Mouse (Mus musculus) kidney, embryonic 14.5 days (tissue): Measurements from ENCODE around the gene Catsper2. TPM values are rescaled to one million over a fixed set of nuclear protein-coding genes. Genes with fewer than 3 reads are reported as not detected.

Experiments used
- ATAC-seq: fragments of 200-750 bp; cut with Nextera tagmentation; 2 replicates; pipeline ENCODE4 v1.8.0; 2017; ENCODE audit warnings: moderate number of reproducible peaks, mild to moderate bottlenecking, moderate TSS enrichment, moderate library complexity; ENCODE audit not compliant: low FRiP score, low TSS enrichment
- H3K27ac ChIP-seq: fragments of 300-500 bp; sonication (generic); 2 replicates; pipeline ENCODE4 v1.5.1; 2014; ENCODE audit warnings: low read depth, mild to moderate bottlenecking, low read length, moderate library complexity, mixed read lengths
- H3K27me3 ChIP-seq: fragments of 300-500 bp; sonication (generic); 2 replicates; pipeline ENCODE4 v1.6.1; 2014; ENCODE audit warnings: mild to moderate bottlenecking, low read length; ENCODE audit not compliant: control insufficient read depth, insufficient read depth
- H3K36me3 ChIP-seq: fragments of 300-500 bp; sonication (generic); 2 replicates; pipeline ENCODE4 v1.6.1; 2014; ENCODE audit warnings: low read length, mixed read lengths; ENCODE audit not compliant: control insufficient read depth, insufficient read depth
- H3K4me1 ChIP-seq: fragments of 300-500 bp; sonication (generic); 2 replicates; pipeline ENCODE4 v1.6.1; 2014; ENCODE audit warnings: low read length, mixed read lengths; ENCODE audit not compliant: control insufficient read depth, insufficient read depth
- H3K4me2 ChIP-seq: fragments of 300-500 bp; sonication (generic); replicated peaks from 2 replicates; pipeline ENCODE4 v1.6.1; 2014; ENCODE audit warnings: low read depth, mild to moderate bottlenecking, low read length
- H3K4me3 ChIP-seq: fragments of 300-500 bp; sonication (generic); 2 replicates; pipeline ENCODE4 v1.5.1; 2014; ENCODE audit warnings: mild to moderate bottlenecking, low read length
- H3K9ac ChIP-seq: fragments of 300-500 bp; sonication (generic); 2 replicates; pipeline ENCODE4 v1.6.1; 2014; ENCODE audit warnings: low read depth, mild to moderate bottlenecking, low read length, moderate library complexity
- H3K9me3 ChIP-seq: fragments of 300-500 bp; sonication (generic); 2 replicates; pipeline ENCODE4 v1.6.1; 2016; ENCODE audit warnings: low read length; ENCODE audit not compliant: control insufficient read depth
- WGBS: fragments of 180-500 bp; shearing (Covaris S2); extraction: QIAGEN DNeasy Blood & Tissue Kit; methylation state at CpG from one replicate; pipeline ENCODE4 v1.1.7; 2014; 5-methylcytosine and 5-hydroxymethylcytosine counted together
- polyA plus RNA-seq: library from polyadenylated mRNA; unstranded; fragments of >200 nt; fragmentation: Nextera tagmentation; extraction: Ambion mirVana; gene quantifications from 2 replicates; pipeline ENCODE4 v1.2.1, GENCODE M21; 2014

The Catsper2 gene
- polyA plus RNA-seq, 1 experiment from 2014 or later: 2.2 TPM

DNA sequence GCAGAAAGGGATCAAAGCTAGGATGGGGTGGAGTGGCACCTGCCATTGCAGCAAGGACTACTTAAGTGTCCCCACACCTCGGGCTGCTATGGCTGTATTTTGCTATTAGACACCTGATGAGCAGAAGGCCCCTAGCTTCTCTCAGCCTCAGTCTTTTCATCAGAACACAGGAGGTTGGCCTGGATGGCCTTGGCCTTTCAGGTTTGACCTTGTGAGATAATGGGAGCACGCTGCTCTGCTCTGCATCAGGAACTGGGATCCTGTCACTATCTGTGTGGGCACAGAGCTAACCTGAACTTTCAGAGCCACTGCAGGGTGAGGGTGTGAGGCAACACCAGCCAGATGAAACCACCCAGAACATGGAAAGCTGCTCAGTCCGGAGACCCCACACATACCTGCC lies 41.3 kb downstream of the Catsper2 start:
- H3K9me3 ChIP-seq: no peaks in the 10 kb centered on the region
- H3K4me3 ChIP-seq: no peak overlapping the region
- no peaks in the 10 kb centered on the region for H3K4me1 ChIP-seq
- H3K27ac ChIP-seq: no peak overlapping the region
- H3K27me3 ChIP-seq: no peaks in the 10 kb centered on the region
- ATAC-seq: no peak
- H3K9ac ChIP-seq: no peak overlapping the region
- H3K4me2 ChIP-seq: no peak overlapping the region
- H3K36me3 ChIP-seq: no peaks in the 10 kb centered on the region
- 79% methylated on average over 3 of the region's 3 CpGs for WGBS

DNA sequence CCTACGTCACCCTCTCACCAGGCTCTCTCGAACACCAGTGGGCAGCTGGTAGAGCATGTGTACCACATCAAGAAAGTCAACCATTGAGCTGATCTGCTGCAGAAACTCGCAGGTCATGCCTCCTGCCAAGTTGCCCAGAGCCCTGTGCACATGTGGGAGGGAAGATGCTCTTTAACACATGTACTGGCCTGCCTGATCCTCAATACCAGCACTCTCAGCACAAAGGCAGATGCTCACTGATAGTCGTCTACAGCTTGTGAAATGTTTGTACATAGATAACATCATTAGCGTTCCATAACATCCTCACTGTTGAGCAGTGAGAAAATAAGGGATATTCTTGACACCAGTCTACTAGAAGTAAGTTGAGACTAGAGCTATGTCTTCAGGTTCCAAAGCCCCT lies 42.7 kb downstream of the Catsper2 start:
- no peak overlapping the region for H3K4me3 ChIP-seq
- 82% methylated on average over 5 of the region's 5 CpGs for WGBS
- ATAC-seq: no peak

DNA sequence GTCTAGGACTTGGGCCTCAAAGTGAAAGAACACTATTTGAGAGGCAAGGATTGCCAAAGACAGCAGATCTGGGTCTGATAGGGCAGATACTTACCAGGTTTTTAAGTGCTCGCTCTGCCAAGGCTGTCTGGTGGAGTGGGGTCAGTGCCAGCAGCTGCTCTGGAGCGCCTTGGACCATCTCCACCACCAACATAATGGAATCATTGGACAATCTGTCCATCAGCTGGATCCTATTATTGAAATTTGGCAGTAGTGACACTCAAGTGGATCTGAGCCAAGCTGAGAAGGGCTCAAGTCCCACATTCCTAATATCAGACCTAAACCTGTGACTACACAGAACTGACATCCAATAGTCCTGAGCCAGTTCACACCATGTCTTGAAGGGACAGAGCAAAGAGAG lies 44.8 kb downstream of the Catsper2 start:
- H3K4me2 ChIP-seq: no peak overlapping the region
- H3K36me3 ChIP-seq: no peaks in the 10 kb centered on the region
- H3K9ac ChIP-seq: no peak overlapping the region
- H3K4me1 ChIP-seq: no peaks in the 10 kb centered on the region
- ATAC-seq: no peak
- no peaks in the 10 kb centered on the region for H3K27me3 ChIP-seq
- H3K9me3 ChIP-seq: no peaks in the 10 kb centered on the region
- WGBS: 90% methylated on average over 2 of the region's 2 CpGs
- H3K27ac ChIP-seq: no peak overlapping the region
- H3K4me3 ChIP-seq: no peak overlapping the region

More for the DNA sequence above, 42.7 kb downstream of the Catsper2 start:
- Histone ChIP-seq H3K36me3 (no peaks in the 10 kb centered on the region), H3K9ac (no peak overlapping the region), H3K4me1 (no peaks in the 10 kb centered on the region), H3K27me3 (no peaks in the 10 kb centered on the region), H3K27ac (no peak overlapping the region), H3K9me3 (no peaks in the 10 kb centered on the region), H3K4me2 (no peak overlapping the region)

DNA sequence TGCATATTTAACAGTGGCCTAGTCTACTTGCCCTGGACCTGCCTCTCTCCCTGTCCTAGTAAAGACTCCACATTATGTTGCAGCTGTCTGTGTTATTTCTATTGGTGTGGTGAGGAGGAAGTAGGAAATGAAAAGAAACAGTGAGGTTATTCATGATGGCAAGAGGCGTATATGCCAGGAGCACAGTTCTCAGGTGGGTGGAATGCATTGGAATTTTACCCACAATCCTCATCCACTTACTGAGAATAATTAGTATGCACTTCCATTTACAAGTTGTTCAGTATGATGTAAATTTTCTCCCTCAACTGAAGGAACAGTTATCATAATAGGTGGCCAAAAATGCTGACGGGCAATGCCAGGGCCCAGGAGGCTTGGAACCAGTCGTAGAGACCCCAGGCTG lies 49.9 kb downstream of the Catsper2 start:
- H3K4me1 ChIP-seq: no peaks in the 10 kb centered on the region
- WGBS: 73% methylated on average over 3 of the region's 3 CpGs
- no peak overlapping the region for H3K4me2 ChIP-seq
- H3K9me3 ChIP-seq: no peaks in the 10 kb centered on the region
- H3K4me3 ChIP-seq: no peak overlapping the region
- H3K9ac ChIP-seq: no peak overlapping the region
- H3K36me3 ChIP-seq: no peaks in the 10 kb centered on the region
- H3K27me3 ChIP-seq: no peaks in the 10 kb centered on the region; the same call in none of the 2 replicates
- H3K27ac ChIP-seq: no peak overlapping the region
- ATAC-seq: no peak

DNA sequence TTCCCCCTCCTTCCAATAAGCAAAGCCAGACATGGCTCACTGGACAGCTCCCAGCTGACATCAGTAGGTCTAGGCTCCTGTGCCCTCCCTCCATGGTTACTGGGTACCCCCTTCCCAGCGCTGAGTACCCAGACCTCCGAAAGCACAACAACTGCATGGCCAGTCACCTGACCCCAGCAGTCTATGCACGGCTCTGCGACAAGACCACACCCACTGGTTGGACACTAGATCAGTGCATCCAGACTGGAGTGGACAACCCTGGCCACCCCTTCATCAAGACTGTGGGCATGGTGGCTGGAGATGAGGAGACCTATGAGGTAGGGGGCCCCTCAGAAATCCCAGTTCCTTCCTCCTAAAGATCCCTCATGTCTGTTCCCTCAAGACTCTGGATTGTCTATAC lies 54.1 kb downstream of the Catsper2 start:
- Histone ChIP-seq H3K27me3 (no peaks in the 10 kb centered on the region; the same call in none of the 2 replicates), H3K4me3 (no peak overlapping the region), H3K9ac (no peak overlapping the region), H3K9me3 (no peaks in the 10 kb centered on the region), H3K36me3 (no peaks in the 10 kb centered on the region), H3K4me2 (no peak overlapping the region), H3K27ac (no peak overlapping the region), H3K4me1 (no peaks in the 10 kb centered on the region)
- WGBS: 44% methylated on average over 4 of the region's 4 CpGs
- ATAC-seq: no peak

DNA sequence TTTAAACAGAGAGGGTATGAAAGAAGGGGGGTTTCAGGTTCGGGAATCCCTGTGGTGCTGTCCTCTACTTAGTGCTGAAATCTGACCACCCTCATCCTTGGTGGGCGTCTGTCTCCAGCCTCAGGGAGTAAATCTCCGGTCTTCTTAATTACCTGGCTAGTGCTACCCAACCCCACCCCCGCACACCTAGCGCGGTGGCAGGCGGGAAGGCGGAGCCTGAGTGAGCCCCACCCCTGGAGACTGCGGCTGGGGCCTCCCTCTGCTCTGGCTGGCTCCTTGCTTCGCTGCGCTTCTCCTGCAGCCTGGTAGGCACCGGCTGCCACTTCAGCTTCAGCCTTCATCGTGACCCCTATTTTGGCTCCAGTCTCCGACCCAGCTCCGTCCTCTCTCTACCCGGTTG lies 55.2 kb downstream of the Catsper2 start:
- H3K9ac ChIP-seq: no peak overlapping the region

DNA sequence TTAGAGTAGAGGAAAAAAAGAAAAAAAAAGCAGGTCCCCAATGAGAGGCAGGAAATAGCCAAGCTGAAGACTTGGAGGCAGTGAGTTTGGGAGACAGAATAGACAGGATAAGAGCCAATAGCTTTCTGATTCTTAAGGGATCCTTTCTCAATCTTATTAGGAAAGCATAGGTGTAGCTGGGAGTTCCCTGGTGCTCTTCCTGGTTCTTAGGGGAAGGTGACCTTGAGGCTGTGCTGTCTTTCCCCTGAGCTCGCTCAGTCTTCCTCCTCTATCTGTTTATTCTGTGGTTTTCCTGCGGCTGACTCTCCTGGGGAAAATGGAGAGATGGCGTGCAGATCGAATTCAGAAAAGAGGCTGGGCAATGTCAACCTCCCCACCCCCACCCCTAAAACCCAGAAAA lies 55.6 kb downstream of the Catsper2 start:
- no peak overlapping the region; the same call in 1 of the 2 replicates for H3K4me3 ChIP-seq
- ATAC-seq: no peak

More for the DNA sequence above, 55.2 kb downstream of the Catsper2 start:
- Histone ChIP-seq H3K27ac (no peak overlapping the region), H3K4me2 (peak overlapping the region; percentile 40), H3K9me3 (no peaks in the 10 kb centered on the region), H3K36me3 (no peaks in the 10 kb centered on the region), H3K4me1 (0 out of 2 replicates have a peak, but pooled peaks cover 3% of the 10 kb centered on the region), H3K27me3 (no peaks in the 10 kb centered on the region; the same call in none of the 2 replicates), H3K4me3 (peak overlapping the region; percentile 23)
- peak; percentile 80 for ATAC-seq
- WGBS: under 1% methylated on average over 16 of the region's 16 CpGs

DNA sequence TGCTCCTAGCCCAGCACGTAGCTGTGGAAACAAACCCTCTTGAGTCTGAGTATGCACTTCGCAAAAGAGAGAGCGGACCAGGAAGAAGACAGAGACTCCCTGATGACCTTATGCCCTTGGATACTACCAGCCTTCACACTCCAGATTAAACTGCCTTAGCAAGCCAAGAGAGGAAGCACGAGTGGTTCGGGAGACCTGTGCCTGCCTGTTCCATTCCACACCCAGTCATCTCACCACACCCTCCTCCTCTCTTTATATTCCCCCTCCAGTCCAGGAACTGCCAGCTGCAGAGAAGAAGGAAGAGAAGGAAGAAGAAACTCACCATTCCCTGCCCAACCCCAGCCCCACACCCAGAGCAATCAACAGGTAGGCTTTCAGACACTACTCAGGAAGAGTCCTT lies 56.1 kb downstream of the Catsper2 start, which contains the start of gene Ckmt1:
Gene Ckmt1, plus strand, starts transcription at position 221 of the 400 bp plus-strand sequence.
- no peak for ATAC-seq
- no peaks in the 10 kb centered on the region for H3K9me3 ChIP-seq
- H3K4me2 ChIP-seq: peak within 1 kb of the TSS; percentile 40
- no peak within 1 kb of the TSS for H3K27ac ChIP-seq
- H3K4me3 ChIP-seq: peak within 1 kb of the TSS; percentile 23
- H3K27me3 ChIP-seq: no peaks in the 10 kb centered on the region; the same call in none of the 2 replicates
- H3K4me1 ChIP-seq: 0 out of 2 replicates have a peak, but pooled peaks cover 3% of the 10 kb centered on the region
- 39% methylated on average over 5 of the region's 5 CpGs for WGBS
- H3K36me3 ChIP-seq: no peaks in the 10 kb centered on the region
- H3K9ac ChIP-seq: no peak within 1 kb of the TSS

More for the DNA sequence above, 55.6 kb downstream of the Catsper2 start:
- Histone ChIP-seq H3K4me1 (0 out of 2 replicates have a peak, but pooled peaks cover 3% of the 10 kb centered on the region), H3K4me2 (peak overlapping the region; percentile 40), H3K9ac (no peak overlapping the region), H3K9me3 (no peaks in the 10 kb centered on the region), H3K27ac (no peak overlapping the region), H3K27me3 (no peaks in the 10 kb centered on the region; the same call in none of the 2 replicates), H3K36me3 (no peaks in the 10 kb centered on the region)
- 1% methylated on average over 4 of the region's 4 CpGs for WGBS

DNA sequence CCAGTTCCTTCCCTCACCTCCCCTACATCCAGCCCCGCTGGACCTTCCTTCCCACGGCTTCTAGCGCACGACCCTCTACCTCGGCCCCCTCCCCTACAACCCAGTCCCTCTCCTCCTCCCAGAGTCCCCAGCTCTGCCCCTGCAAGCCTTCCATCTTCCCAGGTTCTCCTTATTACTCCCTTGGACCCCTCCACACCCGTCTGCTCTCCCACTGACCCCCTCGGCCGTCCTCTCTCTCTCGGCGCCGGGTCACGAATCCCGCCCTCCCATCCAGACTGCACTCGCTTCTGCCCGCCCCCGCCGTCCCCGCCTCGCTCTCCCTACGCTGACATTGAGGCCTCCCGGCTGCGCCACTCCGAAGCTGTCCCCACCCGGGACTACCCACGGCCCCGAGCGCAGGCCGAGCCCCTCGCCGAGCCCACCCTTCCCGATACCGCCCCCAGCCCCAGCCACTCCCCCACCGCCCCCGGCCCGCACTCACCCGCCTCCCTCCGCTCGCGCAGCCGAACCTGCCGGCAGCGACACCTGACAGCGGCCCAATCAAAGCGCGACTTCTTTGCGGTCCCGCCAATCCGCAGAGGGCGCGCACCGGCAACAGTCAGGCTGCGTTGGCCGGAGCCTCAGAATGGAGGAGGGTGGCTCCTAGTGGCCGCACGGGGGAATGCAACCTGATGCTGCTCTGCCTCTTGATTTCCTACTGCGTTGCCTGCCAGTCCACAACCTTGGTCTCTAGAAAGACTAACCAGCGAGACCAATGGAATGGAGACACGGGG lies 58.6 kb downstream of the Catsper2 start, which contains the start of gene Ppip5k1:
Gene Ppip5k1, minus strand, starts transcription at position 577 of the 773 bp plus-strand sequence.
- peak within 1 kb of the TSS; percentile 6; the same call in 1 of the 2 replicates for H3K27ac ChIP-seq

More for the DNA sequence above, 58.6 kb downstream of the Catsper2 start, which contains the start of gene Ppip5k1:
- no peaks in the 10 kb centered on the region; the same call in 1 of the 2 replicates for H3K27me3 ChIP-seq
- H3K4me1 ChIP-seq: 0 out of 2 replicates have a peak, but pooled peaks cover 3% of the 10 kb centered on the region
- peak within 1 kb of the TSS; percentile 73 for H3K4me2 ChIP-seq
- no peaks in the 10 kb centered on the region for H3K36me3 ChIP-seq
- H3K9me3 ChIP-seq: no peaks in the 10 kb centered on the region
- peak within 1 kb of the TSS; percentile 61 for H3K4me3 ChIP-seq
- under 1% methylated on average over 58 of the region's 58 CpGs for WGBS
- ATAC-seq: peak; percentile 96
- H3K9ac ChIP-seq: peak within 1 kb of the TSS; percentile 62
